Mouse (Mus musculus): ENCODE measurements around the gene Zfp385c. TPM values are rescaled to one million over a fixed set of nuclear protein-coding genes. Genes with fewer than 3 reads are reported as not detected.
A peak's percentile ranks its signal among the peaks of the same experiment; 100 is the strongest.
"Not testable (repeated sequence)": the region's sequence is repeated elsewhere in the genome, so short reads cannot be mapped to it uniquely, and the experiment has no call there.

Gene Zfp385c
- total RNA-seq, 2 experiments from 2014 or later = 0.70 to 1.1 TPM

DNA sequence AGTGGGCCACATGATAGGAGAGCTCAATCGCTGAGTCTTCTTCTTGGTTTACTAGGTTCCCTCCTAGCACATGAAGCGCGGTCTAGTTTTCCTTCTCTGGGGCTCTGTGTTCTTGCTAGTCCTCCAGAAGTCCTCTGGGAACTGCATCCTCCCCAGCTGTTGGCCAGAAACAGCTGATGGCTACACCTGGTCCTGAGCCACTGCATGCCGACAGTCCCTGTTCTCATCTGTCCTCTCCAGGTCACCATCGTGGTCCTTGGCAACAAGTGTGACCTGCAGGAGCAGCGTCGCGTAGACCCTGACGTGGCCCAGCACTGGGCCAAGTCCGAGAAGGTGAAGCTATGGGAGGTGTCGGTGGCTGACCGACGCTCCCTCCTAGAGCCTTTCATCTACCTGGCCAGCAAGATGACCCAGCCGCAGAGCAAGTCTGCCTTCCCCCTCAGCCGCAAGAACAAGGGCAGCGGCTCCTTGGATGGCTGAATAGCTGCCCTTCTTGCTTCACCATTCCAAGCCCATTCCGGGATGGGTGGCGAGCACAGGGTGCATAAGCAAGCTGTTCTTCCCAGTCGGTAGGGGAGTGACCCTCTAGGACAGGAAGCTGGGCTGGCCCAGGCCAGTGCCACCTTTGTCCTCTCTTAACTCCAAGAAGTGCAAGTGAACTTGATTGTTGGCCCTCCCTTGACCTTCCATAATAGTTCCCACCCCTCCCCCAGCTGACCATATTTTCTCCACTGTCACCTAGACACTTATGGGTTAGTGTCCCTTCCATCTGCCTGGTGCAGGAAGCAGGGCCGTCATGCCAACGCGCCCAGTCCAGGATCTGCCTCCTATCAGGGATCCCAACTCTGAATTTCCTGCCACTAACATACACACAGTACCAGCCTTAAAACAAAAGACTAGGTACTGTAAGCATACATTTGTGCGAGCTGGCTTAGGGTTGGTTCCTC, 66.2 kb downstream of the Zfp385c start:
- DNase-seq = no peak

DNA sequence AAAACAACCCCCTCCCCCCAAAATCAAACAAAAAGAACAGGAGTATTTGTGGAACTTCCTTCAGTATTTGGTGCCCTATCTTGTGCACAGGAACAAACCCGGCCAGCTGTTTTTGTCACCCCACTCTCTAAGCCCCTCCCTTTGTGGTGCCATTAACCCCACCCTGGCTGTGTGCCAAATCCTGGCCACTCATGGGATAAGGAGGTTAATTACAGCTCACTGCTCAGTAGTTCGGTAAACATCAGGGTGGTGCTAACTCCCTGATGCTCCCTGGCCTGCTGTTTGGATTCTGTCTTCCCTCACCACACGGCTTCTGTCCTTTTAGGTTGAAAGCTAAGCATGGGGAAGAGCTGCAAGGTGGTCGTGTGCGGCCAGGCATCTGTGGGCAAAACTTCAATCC, 68.4 kb downstream of the Zfp385c start:
- peak; percentile 53 for DNase-seq

DNA sequence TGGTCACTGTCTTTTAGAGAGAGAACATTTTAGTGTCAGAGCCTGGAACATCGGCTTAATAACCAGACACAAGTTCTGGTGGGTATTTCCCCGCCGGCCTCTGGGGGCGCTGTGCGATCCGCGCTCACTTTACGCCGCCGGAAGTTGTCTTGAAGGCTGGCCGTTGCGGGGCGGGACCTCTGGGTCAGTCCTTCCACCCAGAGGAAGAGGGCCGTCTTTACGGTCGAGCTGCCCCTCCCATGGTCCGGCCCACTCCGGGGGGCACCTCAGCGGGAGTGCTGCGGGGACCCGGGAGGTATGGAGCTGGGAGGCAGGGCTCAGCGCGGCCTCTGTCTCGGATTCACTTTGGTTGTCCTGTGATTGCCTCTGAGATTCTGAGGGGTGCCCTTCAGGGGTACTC, 69.5 kb downstream of the Zfp385c start:
- DNase-seq = peak; percentile 95

DNA sequence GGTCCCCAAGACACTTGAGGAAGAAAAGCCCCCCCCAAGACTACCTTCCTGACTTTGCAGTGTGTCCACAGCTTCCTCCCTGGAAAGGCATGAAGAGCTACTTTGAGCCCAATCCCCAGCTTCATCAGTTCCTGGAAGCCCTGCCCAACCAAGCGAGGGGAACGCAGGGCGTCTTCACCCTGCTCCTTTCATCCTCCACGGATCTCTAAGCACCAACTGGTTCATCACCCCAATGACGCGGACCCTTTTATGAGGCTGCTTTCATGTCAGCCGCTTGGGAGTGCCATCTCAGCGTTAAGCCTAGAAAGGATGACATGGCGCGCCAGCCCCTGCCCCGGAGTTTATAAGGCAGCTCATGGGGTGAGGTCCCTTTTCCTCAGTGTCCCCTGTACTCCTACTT, 72.3 kb downstream of the Zfp385c start, which contains the start of gene Dnajc7:
Gene Dnajc7, minus strand, starts transcription at position 187 of the 400 bp plus-strand sequence.
- no peak for DNase-seq

DNA sequence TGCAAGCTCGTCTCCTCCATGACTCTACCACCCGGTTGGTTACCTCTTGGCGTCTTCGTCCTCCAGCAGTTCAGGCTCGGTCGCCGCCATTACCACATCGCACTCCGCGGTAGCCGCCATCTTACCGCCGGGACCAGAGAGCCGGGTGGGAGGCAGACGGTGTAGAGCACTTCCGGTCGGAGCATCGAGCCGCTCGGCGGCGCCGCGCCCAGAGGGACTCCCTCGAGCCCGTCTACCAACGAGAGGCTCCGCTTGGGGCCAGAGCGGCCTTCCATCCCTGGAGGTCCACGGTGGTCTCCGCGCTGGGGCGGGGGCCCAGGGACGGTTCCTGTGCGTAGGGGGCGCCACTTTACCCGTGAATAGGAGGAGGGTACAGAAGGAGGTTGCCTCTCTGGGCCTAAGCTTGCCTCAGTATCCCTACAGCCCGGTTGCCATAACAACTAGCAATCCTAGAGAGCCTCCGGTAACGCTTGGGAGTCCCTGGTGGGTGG, 72.7 kb downstream of the Zfp385c start:
- peak; percentile 94 for DNase-seq

DNA sequence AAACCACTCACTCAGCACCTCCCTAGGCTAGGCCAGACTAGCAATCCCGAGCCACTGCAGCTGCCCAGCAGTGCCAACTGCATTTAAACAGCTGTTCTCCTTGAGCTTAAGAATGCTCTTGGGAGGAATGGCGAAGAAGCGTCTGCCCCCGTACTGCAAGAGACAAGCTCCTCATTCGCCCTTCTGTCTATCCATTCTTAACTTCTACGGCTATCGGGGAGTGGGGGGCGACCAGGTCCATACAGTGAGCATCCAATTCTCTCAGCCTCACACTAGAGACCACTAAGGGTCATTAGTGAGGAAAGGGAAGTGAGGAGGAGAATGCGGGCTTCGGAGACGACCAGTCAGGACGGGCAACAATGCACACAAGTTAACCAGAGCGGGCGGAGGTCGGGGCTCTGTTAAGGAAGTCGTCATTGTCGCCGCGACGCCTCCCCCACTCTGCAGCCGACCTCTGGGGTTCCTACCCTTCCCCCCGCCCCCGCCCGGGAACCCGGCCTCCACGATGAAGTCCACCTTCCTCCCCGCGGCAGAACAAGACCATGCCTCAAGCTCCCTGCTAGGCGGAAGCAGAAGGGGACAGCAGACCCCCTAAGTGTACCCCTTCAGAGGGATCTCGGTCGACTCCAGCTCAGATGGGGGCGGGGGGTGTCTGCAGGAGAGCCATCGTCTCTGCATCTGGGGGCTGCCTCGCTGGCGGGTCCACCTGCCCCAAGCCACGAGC, 73.3 kb downstream of the Zfp385c start, which contains the start of gene Nkiras2:
Gene Nkiras2, plus strand, starts transcription at position 484 of the 724 bp plus-strand sequence.
- peak; percentile 59 for DNase-seq

DNA sequence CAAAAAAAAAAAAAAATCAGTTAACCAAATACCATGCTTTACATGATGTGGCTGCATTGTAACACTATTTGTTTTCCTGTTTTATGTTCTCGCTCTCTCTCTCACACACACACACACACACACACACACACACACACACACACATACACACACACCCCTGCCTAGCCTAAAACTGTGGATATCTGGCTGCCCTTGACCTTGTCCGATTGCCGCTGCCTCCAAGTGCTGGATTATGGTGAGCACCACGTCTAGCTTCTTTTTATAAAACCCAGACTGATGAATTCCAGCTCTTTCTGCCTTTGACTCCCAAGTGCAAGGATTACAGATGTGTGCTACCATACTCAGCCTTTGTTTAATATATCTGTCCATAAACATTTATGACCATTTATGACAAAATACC, 74.8 kb downstream of the Zfp385c start:
- DNase-seq = no peak

DNA sequence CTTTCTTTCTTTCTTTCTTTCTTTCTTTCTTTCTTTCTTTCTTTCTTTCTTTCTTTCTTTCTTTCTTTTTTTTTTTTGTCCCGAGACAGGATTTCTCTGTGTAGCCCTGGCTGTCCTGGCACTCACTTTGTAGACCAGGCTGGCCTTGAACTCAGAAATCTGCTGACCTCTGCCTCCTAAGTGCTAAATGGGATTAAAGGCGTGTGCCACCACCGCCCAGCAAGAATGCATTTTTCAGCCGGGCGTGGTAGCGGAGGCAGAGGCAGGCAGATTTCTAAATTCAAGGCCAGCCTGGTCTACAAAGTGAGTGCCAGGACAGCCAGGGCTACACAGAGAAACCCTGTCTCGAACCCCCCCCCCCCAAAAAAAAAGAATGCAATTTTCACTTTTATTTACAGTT, 75.4 kb downstream of the Zfp385c start:
- DNase-seq = not testable (repeated sequence)

DNA sequence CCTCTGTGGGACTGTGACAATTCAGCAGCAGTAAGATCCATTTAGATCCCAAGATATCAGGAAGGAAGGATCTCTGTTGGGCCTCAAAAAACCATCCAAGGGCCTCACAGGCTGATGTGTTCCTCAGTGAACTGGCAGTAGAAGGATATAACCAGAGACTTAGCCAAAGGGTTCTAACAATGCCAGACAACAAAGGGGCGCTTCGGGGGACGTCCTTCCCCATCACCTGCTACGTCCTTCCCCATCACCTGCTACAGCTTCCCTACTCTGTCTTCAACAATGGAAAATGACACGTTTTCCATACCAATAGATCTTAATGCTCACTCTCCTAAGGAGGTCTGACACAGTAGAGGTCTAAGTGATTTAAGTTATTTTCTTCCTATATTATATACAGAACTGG, 75.9 kb downstream of the Zfp385c start:
- no peak for DNase-seq

DNA sequence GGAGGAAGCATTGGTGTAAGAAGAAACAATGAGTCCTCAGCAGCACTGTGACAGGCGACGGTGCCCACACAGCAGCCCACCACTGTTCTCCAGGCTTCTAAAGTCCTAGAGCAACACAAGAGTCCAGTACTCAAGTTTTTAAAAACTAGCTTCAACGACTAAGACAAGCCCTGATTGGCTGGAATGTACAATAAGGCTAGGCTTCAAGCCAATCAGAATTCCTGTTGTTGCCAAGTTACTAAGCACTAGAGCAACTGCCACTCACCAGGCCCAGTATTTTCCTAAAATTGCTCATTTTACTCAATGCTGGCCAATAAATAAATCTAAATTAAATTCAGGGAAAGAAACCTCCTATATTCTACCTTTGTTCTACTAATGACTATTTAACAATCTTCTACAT, 79.0 kb downstream of the Zfp385c start:
- no peak for DNase-seq

DNA sequence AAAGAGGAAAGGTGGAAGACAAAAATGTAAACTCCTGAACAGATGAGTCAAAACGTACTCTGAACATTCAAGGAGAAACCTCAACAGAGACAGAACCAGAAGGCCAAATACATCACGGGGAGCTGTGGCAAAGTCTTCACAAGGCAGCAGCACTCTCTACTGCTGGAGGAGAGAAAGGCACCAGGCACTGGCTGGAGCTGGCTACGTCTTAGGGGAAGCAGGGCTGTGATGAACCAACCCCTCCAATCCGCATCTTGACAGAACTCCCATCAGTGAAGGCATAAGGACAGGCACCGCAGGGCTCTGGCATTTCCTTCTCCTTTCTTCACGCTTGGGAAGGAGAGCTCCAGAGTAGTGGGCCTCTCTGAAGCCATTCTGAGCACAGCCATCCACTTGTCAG, 80.6 kb downstream of the Zfp385c start:
- DNase-seq = no peak

DNA sequence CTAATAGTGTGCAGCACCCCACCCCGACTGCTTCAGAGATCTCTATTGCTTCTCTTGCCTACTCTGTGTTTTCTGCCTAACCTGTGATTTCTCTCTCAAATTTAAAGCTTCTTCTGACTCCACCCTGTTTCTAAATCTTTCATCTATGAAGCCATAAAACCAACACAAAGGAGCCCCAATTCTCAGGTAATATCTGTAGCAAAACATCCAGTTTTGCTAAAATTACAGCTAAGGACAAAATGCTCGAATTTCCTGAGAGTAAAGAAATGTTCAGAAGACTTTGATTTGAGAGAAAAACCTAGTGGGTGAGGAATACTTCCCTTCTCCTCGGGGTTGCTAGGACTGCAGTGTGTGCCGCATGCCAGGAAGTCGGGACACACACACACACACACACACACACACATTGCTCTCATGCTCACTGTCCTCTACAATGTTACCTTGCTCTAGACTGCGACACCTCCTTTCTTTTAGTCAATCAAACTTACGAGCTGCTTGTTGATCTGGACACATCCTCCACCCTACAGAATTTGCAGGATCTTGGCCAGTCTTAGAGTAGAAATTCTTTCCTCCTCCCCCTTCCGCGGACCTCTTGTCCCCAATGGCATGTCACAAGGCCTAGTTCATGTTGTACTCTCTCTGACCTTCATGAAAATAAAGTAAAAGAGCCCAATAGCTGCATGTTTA, 82.1 kb downstream of the Zfp385c start:
- no peak for DNase-seq

DNA sequence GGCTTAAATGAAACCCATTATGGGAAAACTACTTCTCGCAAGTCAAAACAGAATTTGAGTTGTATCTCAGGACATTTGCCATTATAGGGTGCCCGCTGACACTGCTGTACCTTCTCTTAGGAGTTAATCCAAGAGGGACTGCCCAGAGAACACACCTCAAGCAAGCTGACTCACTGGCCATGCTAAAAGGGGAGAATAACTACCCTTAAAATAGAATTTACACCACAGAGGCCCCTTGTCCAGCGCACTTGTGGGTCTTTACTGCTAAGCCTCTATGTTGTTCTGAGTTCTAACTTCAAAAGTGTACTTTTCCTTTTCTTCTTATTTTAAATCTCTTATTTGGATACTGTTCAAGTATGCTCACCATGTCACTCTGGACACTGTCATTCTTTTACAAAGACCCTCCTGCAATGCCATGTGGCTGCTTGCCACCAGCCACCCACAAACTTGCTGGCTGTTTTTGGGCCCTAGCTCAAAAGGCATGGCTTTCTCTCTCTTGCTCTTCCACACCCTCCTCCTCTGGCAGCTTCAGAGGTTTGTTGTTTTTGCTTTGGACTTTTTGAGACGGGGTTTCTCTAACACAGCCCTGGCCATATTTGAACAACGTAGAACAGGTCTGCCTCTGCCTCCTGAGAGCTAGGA, 82.8 kb downstream of the Zfp385c start:
- DNase-seq = no peak

DNA sequence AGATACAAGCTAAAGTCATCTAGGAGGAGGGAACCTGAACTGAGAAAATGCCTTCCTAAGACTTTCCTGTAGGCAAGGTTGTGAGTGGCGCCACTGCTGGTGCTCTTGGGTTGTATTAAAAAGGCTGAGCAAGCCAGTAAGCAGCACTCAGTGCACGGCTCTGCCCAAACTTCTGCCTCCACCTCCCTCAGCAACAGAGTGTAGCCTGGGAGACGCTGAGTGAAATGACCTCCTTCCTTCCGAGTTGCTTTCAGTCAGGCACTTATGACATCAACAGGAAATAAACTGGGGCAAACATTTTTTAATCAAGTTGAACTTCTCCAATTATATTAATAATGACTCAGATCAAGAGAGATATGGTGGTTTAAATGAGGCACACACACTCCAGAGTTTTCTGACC, 83.5 kb downstream of the Zfp385c start:
- DNase-seq = no peak

DNA sequence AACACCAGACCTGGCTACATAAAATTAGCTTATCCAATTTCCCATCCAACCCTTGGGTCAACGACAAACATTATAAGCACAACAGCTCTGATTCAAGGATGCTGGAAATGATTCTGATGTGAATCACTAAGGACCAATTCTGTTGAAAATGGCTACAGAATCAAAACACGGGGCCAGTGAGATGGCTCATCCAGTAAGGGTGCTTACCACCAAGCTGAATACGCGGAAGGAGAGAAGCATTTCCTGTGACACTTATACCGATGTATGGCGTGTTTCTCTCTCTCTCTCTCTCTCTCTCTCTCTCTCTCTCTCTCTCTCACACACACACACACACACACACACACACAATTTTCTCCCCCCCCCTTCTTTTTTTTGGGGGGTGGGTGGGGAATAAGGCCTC, 85.1 kb downstream of the Zfp385c start:
- no peak for DNase-seq

DNA sequence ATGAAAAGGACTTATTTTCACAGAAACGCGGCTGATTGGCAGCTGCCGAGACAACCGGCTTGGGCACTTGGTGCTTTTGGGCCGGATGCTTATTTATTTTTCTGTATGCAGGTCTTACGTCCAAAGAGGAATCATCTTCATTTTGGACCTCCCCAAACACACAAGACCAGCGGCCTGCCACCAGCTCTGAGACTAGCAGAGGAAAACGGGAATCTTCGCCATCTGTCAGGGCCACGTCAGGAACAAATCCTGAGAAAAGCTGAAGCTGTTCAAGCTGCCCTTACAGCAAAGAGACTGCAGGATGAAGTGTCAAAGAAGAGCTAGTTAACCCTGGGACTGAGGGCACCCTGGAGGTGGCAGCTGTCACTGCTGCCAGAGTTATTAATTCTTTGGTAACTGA, 86.8 kb downstream of the Zfp385c start:
- no peak for DNase-seq

DNA sequence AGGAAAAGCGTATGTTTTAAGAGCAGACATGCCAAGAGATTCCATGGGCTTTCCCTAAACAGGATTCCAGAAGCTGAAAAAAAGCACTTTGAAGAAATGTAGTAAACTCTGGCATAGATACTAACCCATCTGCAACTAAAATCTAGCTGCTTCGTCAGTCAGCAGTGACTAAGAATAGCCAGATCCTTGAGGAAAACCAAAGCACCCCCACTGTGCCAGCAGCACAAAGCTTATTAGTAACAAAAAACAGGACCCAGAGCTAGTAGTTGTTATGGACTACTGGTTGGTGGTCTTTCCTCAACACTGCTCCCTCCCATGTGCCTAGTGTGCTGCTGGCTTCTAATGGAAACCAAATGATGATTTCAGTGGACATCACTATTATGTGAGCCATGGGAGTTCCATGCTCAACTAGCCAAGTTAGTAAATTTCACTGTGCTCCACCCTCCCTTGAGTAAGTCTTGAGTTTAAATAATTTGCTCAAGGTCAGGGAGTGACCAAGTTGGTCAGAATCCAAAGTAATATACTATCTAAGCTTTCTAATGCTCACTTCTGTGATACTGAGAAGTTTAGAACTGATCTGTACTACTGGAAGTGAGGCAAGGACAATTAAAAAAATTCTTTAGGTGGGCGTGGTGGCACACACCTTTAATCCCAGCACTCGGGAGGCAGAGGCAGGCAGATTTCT, 87.8 kb downstream of the Zfp385c start:
- DNase-seq = no peak

DNA sequence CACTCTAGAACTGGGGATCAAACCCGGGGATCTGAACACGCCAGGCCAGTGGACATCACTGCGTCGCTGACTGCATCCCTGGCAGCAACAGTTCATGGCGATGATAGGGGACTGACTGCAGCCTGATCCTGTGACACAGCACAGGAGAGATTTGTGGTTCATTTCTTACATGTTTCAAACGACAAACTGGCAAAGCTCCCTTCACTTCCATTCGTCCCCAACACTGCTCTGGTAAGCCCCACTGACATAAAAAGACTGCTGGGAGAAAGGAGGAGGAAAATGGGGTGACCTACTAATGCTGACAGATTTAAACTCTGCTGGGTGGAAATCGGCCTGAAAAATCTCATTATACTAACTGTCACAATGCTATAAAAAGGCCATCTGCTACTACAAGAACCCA, 88.4 kb downstream of the Zfp385c start:
- DNase-seq = no peak

DNA sequence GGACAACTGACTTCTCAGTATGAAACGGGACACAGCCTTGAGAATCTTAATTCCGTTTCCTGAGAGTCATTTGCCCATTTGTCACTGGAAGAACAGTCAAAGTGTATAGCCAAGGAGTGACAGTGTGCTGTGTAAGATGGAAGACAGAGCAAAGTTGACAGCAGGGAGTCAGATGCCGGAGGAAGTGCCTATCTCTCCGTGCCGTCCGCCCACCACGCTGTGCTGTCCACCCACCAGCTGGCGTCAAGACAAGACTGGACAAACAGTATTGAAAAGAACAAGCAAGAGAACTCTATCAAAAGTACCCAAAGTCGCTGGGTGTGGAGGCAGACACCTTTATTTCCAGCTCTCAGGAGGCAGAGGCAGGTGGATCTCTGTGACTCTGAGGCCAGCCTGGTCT, 89.1 kb downstream of the Zfp385c start:
- DNase-seq = no peak

DNA sequence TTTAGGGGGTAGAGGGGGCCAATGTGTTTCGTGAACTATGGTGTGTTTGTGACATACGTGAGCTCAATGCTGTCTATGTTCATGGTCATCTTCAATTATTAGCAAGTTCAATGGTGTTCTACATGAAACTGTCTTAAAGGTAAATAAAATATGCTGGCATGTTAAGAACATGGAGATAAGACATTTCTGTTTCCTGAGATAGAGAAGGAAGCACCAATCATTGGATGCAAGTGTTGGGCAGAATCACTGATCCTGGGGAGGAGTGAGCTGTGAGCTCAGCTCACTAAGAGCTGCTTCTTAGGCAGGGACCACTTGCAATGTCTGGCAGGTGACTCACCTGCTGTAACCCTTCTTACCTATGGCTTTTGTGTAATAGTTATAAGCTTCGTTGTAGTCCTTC, 90.9 kb downstream of the Zfp385c start:
- DNase-seq = no peak

DNA sequence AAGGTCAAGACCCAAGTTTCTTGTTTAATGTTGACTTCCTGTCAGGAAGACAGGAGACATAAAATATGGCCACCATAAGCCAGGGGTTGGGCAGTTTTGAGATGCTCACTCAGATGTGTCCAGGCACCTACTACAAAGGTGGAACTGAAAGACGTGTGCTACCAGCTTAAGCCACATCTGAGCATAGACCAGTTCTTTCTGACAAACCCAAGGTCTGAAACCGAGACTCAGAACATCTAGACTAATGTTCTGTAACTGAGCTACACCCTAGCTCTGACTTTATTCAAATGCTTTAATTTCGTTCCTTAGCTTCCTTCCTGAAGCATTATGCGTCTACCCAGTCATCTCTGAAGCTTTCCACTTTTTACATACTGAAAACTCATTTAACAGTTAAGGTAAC, 94.2 kb downstream of the Zfp385c start:
- no peak for DNase-seq

All from gastrocnemius, postnatal 10 days (tissue).